Mouse (Mus musculus): ENCODE data around the gene Plac1. TPM values are rescaled to one million over a fixed set of nuclear protein-coding genes. Genes with fewer than 3 reads are reported as not detected.

Plac1 gene
- polyA plus RNA-seq, 1 experiment from 2014 or later = 0.93 TPM

GRCm38 (mm10) chrX:53161115-53161514 lies 78.8 kb downstream of the Plac1 start:
- H3K36me3 ChIP-seq (ENCODE audit: control insufficient read depth, insufficient read depth) = no peaks in the 10 kb centered on the region
- H3K27ac ChIP-seq (ENCODE audit: low read depth, low read length) = no peak overlapping the region
- no peak overlapping the region for H3K9ac ChIP-seq (ENCODE audit: low read depth, low read length)
- ATAC-seq = no peak
- no peak overlapping the region for H3K4me3 ChIP-seq (ENCODE audit: low read depth, low read length)
- no peaks in the 10 kb centered on the region for H3K27me3 ChIP-seq (replicated peaks; ENCODE audit: control insufficient read depth, insufficient read depth, low read length)
- TF ChIP-seq CTCF (IDR thresholded peaks at IDR 0.05; ENCODE audit: low read depth) = no peak
- no peaks in the 10 kb centered on the region for H3K4me1 ChIP-seq (replicated peaks; ENCODE audit: control insufficient read depth, insufficient read depth, low read length)
- no peak overlapping the region for H3K4me2 ChIP-seq (replicated peaks; ENCODE audit: low read depth)
- H3K9me3 ChIP-seq (ENCODE audit: control insufficient read depth) = no peaks in the 10 kb centered on the region
- WGBS = 56% methylated on average over 5 of the region's 5 CpGs

GRCm38 (mm10) chrX:53148039-53148438 lies 91.9 kb downstream of the Plac1 start:
- 72% methylated on average over 2 of the region's 2 CpGs for WGBS

DNA sequence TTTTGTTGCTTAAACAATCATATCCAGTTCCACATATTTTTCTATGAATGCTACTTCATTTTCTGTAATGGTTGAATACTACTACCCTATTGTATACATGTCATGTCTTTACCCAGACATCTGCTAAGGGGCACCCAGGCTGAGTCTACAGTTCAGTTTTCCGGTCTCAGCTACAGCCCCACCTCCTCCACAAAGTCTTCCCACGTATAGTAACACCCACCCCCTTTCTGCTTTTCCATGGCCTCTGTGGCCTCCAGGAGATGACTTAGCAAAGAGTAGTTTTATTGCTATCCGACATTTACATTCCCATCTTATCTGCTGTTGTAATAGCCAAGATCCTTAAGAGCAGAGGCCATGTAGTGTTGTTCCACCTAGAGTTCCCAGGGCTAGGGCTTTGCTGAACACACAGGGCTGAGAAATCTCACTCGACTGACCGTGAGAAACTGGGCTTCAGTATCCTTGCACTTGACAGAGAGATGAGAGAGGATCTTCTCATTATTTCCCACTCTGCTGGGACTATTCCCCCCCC lies 93.5 kb downstream of the Plac1 start:
- 58% methylated on average over 5 of the region's 5 CpGs for WGBS
- peak; percentile 83 for ATAC-seq
- no peaks in the 10 kb centered on the region for H3K27me3 ChIP-seq (replicated peaks; ENCODE audit: control insufficient read depth, insufficient read depth, low read length)

More at GRCm38 (mm10) chrX:53148039-53148438, 91.9 kb downstream of the Plac1 start:
- H3K9ac ChIP-seq (ENCODE audit: low read depth, low read length) = no peak overlapping the region
- ATAC-seq = no peak
- no peaks in the 10 kb centered on the region for H3K4me1 ChIP-seq (replicated peaks; ENCODE audit: control insufficient read depth, insufficient read depth, low read length)
- no peak overlapping the region for H3K4me3 ChIP-seq (ENCODE audit: low read depth, low read length)
- no peaks in the 10 kb centered on the region for H3K27me3 ChIP-seq (replicated peaks; ENCODE audit: control insufficient read depth, insufficient read depth, low read length)
- TF ChIP-seq CTCF (IDR thresholded peaks at IDR 0.05; ENCODE audit: low read depth) = no peak
- no peak overlapping the region for H3K27ac ChIP-seq (ENCODE audit: low read depth, low read length)
- H3K9me3 ChIP-seq (ENCODE audit: control insufficient read depth) = no peaks in the 10 kb centered on the region
- H3K4me2 ChIP-seq (replicated peaks; ENCODE audit: low read depth) = no peak overlapping the region
- no peaks in the 10 kb centered on the region for H3K36me3 ChIP-seq (ENCODE audit: control insufficient read depth, insufficient read depth)

DNA sequence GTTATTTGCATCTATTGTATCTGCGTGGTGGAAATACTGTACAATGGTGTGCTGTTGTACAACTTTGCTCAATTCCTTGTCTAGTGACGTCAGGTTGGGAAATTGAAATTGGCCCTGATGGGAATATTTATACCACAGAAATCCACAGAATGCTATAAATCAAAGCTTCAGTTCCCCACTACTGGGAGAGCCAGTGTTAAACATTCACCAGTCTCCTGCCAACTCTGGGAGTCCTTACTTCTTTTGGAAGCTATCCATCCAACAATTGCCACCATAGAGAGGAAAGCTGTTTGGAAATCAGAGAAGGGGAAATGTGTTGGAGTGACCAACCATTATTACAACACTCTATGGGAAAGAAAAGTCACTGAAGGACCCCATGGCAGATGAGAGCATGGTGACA lies 100.3 kb downstream of the Plac1 start:
- H3K27ac ChIP-seq (ENCODE audit: low read depth, low read length) = no peak overlapping the region
- no peak for ATAC-seq
- no peaks in the 10 kb centered on the region for H3K27me3 ChIP-seq (replicated peaks; ENCODE audit: control insufficient read depth, insufficient read depth, low read length)
- no peak for TF ChIP-seq CTCF (IDR thresholded peaks at IDR 0.05; ENCODE audit: low read depth)
- no peaks in the 10 kb centered on the region for H3K9me3 ChIP-seq (ENCODE audit: control insufficient read depth)
- no peak overlapping the region for H3K4me2 ChIP-seq (replicated peaks; ENCODE audit: low read depth)
- H3K4me3 ChIP-seq (ENCODE audit: low read depth, low read length) = no peak overlapping the region
- no peaks in the 10 kb centered on the region for H3K36me3 ChIP-seq (ENCODE audit: control insufficient read depth, insufficient read depth)
- H3K9ac ChIP-seq (ENCODE audit: low read depth, low read length) = no peak overlapping the region
- no peaks in the 10 kb centered on the region for H3K4me1 ChIP-seq (replicated peaks; ENCODE audit: control insufficient read depth, insufficient read depth, low read length)
- 86% methylated on average over 2 of the region's 2 CpGs for WGBS

More for the DNA sequence above, 93.5 kb downstream of the Plac1 start:
- Histone ChIP-seq H3K9ac (ENCODE audit: low read depth, low read length) (no peak overlapping the region), H3K9me3 (ENCODE audit: control insufficient read depth) (no peaks in the 10 kb centered on the region), H3K4me1 (replicated peaks; ENCODE audit: control insufficient read depth, insufficient read depth, low read length) (no peaks in the 10 kb centered on the region), H3K4me2 (replicated peaks; ENCODE audit: low read depth) (no peak overlapping the region), H3K4me3 (ENCODE audit: low read depth, low read length) (no peak overlapping the region), H3K27ac (ENCODE audit: low read depth, low read length) (peak overlapping the region; percentile 46), H3K36me3 (ENCODE audit: control insufficient read depth, insufficient read depth) (no peaks in the 10 kb centered on the region)
- TF ChIP-seq CTCF (IDR thresholded peaks at IDR 0.05; ENCODE audit: low read depth) = no peak

- no peak for ATAC-seq
- Histone ChIP-seq H3K9ac (ENCODE audit: low read depth, low read length) (no peak overlapping the region), H3K27me3 (replicated peaks; ENCODE audit: control insufficient read depth, insufficient read depth, low read length) (no peaks in the 10 kb centered on the region), H3K36me3 (ENCODE audit: control insufficient read depth, insufficient read depth) (no peaks in the 10 kb centered on the region), H3K4me1 (replicated peaks; ENCODE audit: control insufficient read depth, insufficient read depth, low read length) (no peaks in the 10 kb centered on the region), H3K4me2 (replicated peaks; ENCODE audit: low read depth) (no peak overlapping the region), H3K4me3 (ENCODE audit: low read depth, low read length) (no peak overlapping the region), H3K27ac (ENCODE audit: low read depth, low read length) (no peak overlapping the region), H3K9me3 (ENCODE audit: control insufficient read depth) (no peaks in the 10 kb centered on the region)
- TF ChIP-seq CTCF (IDR thresholded peaks at IDR 0.05; ENCODE audit: low read depth) = no peak
- 80% methylated on average over 2 of the region's 2 CpGs for WGBS
These were observed 102.8 kb downstream of the Plac1 start for GRCm38 (mm10) chrX:53137066-53137465.

GRCm38 (mm10) chrX:53129501-53129900 lies 110.4 kb downstream of the Plac1 start:
- 47% methylated on average over 2 of the region's 2 CpGs for WGBS
- no peak overlapping the region for H3K9ac ChIP-seq (ENCODE audit: low read depth, low read length)

More at GRCm38 (mm10) chrX:53129501-53129900, 110.4 kb downstream of the Plac1 start:
- Histone ChIP-seq H3K36me3 (ENCODE audit: control insufficient read depth, insufficient read depth) (no peaks in the 10 kb centered on the region), H3K4me2 (replicated peaks; ENCODE audit: low read depth) (no peak overlapping the region), H3K27ac (ENCODE audit: low read depth, low read length) (no peak overlapping the region), H3K27me3 (replicated peaks; ENCODE audit: control insufficient read depth, insufficient read depth, low read length) (no peaks in the 10 kb centered on the region), H3K9me3 (ENCODE audit: control insufficient read depth) (no peaks in the 10 kb centered on the region), H3K4me3 (ENCODE audit: low read depth, low read length) (no peak overlapping the region), H3K4me1 (replicated peaks; ENCODE audit: control insufficient read depth, insufficient read depth, low read length) (no peaks in the 10 kb centered on the region)
- no peak for ATAC-seq
- no peak for TF ChIP-seq CTCF (IDR thresholded peaks at IDR 0.05; ENCODE audit: low read depth)

Data from intestine, postnatal 0 days (tissue).